Mouse (Mus musculus) splenic B cell, adult 2 months (primary cell): ENCODE measurements around the gene Letm1.

Experiments
- DNase-seq: peaks from one replicate; pipeline ENCODE4 v3.0.0-alpha.2; 2011; ENCODE audit warnings: low read depth, low spot score
- H3K27me3 ChIP-seq: 2 replicates; pipeline ENCODE4 v1.6.1; 2012; ENCODE audit warnings: mild to moderate bottlenecking, low read length, moderate library complexity, mixed read lengths; ENCODE audit not compliant: control insufficient read depth, poor library complexity, insufficient read depth, severe bottlenecking
- H3K36me3 ChIP-seq: 2 replicates; pipeline ENCODE4 v1.6.1; 2012; ENCODE audit warnings: mild to moderate bottlenecking, low read length, moderate library complexity, mixed read lengths; ENCODE audit not compliant: control insufficient read depth, poor library complexity, insufficient read depth, severe bottlenecking

Gene Letm1

GRCm38 (mm10) chr5:33803337-33803736 lies 20.7 kb upstream of the Letm1 start:
- Histone ChIP-seq H3K36me3 (no peaks in the 10 kb centered on the region), H3K27me3 (no peaks in the 10 kb centered on the region)
- no peak for DNase-seq

GRCm38 (mm10) chr5:33791912-33792643 lies 9.5 kb upstream of the Letm1 start:
- no peaks in the 10 kb centered on the region for H3K36me3 ChIP-seq
- no peaks in the 10 kb centered on the region for H3K27me3 ChIP-seq
- no peak for DNase-seq

GRCm38 (mm10) chr5:33782999-33783390 lies 378 bp upstream of the Letm1 start:
- no peaks in the 10 kb centered on the region for H3K36me3 ChIP-seq
- no peaks in the 10 kb centered on the region for H3K27me3 ChIP-seq
- DNase-seq, result no peak

GRCm38 (mm10) chr5:33781964-33782344 lies 663 bp downstream of the Letm1 start:
- no peak for DNase-seq
- H3K36me3 ChIP-seq, result no peaks in the 10 kb centered on the region; the same call in 1 of the 2 replicates
- no peaks in the 10 kb centered on the region for H3K27me3 ChIP-seq

GRCm38 (mm10) chr5:33777195-33777594 lies 5.4 kb downstream of the Letm1 start:
- peaks cover 4% of the 10 kb centered on the region for H3K36me3 ChIP-seq
- DNase-seq, result no peak
- H3K27me3 ChIP-seq, result no peaks in the 10 kb centered on the region

GRCm38 (mm10) chr5:33743481-33743880 lies 39.1 kb downstream of the Letm1 start:
- DNase-seq, result no peak

GRCm38 (mm10) chr5:33740548-33740947 lies 42.1 kb downstream of the Letm1 start:
- Histone ChIP-seq H3K27me3 (no peaks in the 10 kb centered on the region), H3K36me3 (peaks cover 7% of the 10 kb centered on the region)
- DNase-seq, result no peak

More at GRCm38 (mm10) chr5:33743481-33743880, 39.1 kb downstream of the Letm1 start:
- Histone ChIP-seq H3K36me3 (peaks cover 19% of the 10 kb centered on the region), H3K27me3 (no peaks in the 10 kb centered on the region)

GRCm38 (mm10) chr5:33738341-33738740 lies 44.3 kb downstream of the Letm1 start:
- DNase-seq, result no peak
- H3K27me3 ChIP-seq, result no peaks in the 10 kb centered on the region
- H3K36me3 ChIP-seq, result peaks cover 5% of the 10 kb centered on the region

GRCm38 (mm10) chr5:33737903-33738321 lies 44.7 kb downstream of the Letm1 start:
- H3K27me3 ChIP-seq, result no peaks in the 10 kb centered on the region
- H3K36me3 ChIP-seq, result peaks cover 4% of the 10 kb centered on the region
- peak; percentile 61 for DNase-seq

GRCm38 (mm10) chr5:33736230-33736629 lies 46.4 kb downstream of the Letm1 start:
- no peak for DNase-seq
- Histone ChIP-seq H3K27me3 (no peaks in the 10 kb centered on the region), H3K36me3 (0 out of 2 replicates have a peak, but pooled peaks cover 4% of the 10 kb centered on the region)

- DNase-seq, result no peak
- H3K36me3 ChIP-seq, result 0 out of 2 replicates have a peak, but pooled peaks cover 4% of the 10 kb centered on the region
- no peaks in the 10 kb centered on the region for H3K27me3 ChIP-seq
These were observed 47.1 kb downstream of the Letm1 start for GRCm38 (mm10) chr5:33735412-33736092.

- H3K27me3 ChIP-seq, result no peaks in the 10 kb centered on the region
- no peak for DNase-seq
- no peaks in the 10 kb centered on the region for H3K36me3 ChIP-seq
These were observed 48.8 kb downstream of the Letm1 start for GRCm38 (mm10) chr5:33733837-33734236.

GRCm38 (mm10) chr5:33731051-33731450 lies 51.6 kb downstream of the Letm1 start:
- no peak for DNase-seq
- no peaks in the 10 kb centered on the region for H3K36me3 ChIP-seq
- no peaks in the 10 kb centered on the region for H3K27me3 ChIP-seq

GRCm38 (mm10) chr5:33730516-33730915 lies 52.1 kb downstream of the Letm1 start:
- Histone ChIP-seq H3K27me3 (no peaks in the 10 kb centered on the region), H3K36me3 (no peaks in the 10 kb centered on the region)
- no peak for DNase-seq

- H3K36me3 ChIP-seq, result no peaks in the 10 kb centered on the region
- no peaks in the 10 kb centered on the region for H3K27me3 ChIP-seq
These were observed 53.8 kb downstream of the Letm1 start for GRCm38 (mm10) chr5:33728841-33729240.

More at GRCm38 (mm10) chr5:33728841-33729240, 53.8 kb downstream of the Letm1 start:
- DNase-seq, result no peak
